Mouse (Mus musculus) kidney, adult 11 months (tissue): ENCODE measurements around the gene Aifm3.

ENCODE experiments used
- DNase-seq: peaks from one replicate; pipeline ENCODE4 v3.0.0; 2022

The Aifm3 gene

DNA sequence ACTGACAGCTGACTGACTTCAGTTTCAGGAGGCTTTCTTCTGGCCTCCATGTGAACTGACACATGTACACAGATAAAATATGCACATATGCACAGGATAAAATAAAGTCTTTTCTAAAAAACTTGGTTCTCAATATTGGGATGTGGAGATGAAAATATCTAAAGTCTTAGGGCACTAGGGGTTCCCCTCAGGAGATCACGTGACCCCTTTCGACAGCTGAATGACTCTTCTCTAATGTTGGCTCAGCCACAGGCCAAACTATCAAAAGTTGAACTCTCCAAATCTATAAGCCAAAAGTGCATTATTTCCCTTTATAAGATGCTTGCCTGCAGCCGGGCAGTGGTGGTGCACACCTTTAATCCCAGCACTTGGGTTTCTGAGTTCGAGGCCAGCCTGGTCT lies 66.8 kb downstream of the Aifm3 start:
- no peak for DNase-seq

DNA sequence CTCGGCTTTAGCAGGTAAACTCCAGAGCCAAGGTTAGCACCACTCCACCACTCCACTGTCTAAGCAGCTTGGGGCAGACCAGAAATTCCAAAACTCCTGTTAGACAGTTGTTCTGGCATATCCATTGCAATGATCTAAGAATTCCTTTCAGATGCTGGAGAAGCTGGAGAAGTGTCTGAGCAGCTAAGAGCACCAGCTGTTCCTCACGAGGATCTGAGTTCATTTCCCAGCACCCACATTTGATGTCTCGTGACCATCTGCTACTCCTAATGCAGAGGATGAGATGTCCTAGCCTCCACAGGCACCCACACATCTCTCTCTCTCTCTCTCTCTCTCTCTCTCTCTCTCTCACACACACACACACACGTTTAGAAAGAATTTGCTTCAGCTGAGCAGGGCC lies 67.5 kb downstream of the Aifm3 start:
- DNase-seq = no peak
